Mouse (Mus musculus): Measurements from ENCODE around the gene Slc28a2. TPM values are rescaled to one million over a fixed set of nuclear protein-coding genes. Genes with fewer than 3 reads are reported as not detected.
A peak's percentile ranks its signal among the peaks of the same experiment; 100 is the strongest.
"Not testable (repeated sequence)": the region's sequence is repeated elsewhere in the genome, so short reads cannot be mapped to it uniquely, and the experiment has no call there.

Slc28a2 gene
- 5.4 and 5.8 TPM in 2 replicates for total RNA-seq (2014; rRNA removed; ENCODE audit: low replicate concordance)
- 6.7 and 7.6 TPM in 2 replicates for polyA plus RNA-seq (2015; fragmentation: Nextera tagmentation; extraction: Ambion mirVana)

DNA sequence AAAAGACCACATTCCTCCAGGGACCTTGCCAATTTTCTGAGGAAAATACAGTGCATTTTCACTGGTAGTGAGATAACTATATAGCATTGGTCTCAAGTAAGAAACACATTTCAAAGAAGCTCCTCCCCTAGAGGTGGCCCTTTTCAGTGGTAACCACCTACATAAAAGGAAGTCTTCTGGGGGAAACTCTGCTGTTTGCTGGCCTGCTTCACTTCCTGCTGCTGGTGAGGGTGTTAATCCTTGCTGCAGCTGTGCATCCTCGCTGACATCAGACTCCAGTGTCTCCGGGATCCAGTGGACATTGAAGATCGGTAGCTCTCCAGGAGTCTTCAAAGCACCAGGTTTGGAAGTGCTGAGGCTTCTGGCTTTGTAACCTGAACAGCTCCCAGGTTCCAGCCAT, at the start of gene Slc28a2:
Gene Slc28a2, plus strand, starts transcription at position 278 of the 400 bp plus-strand sequence.
- ATAC-seq (ENCODE audit: insufficient read depth, low read depth); H3K9me3 ChIP-seq (replicated peaks; ENCODE audit: control insufficient read depth, low read length); H3K27ac ChIP-seq (ENCODE audit: low read depth); H3K4me3 ChIP-seq (ENCODE audit: low read depth, low read length); H3K9ac ChIP-seq (replicated peaks; ENCODE audit: low read depth, low read length); H3K4me1 ChIP-seq (ENCODE audit: control insufficient read depth, insufficient read depth); DNase-seq (ENCODE audit: low spot score); H3K27me3 ChIP-seq (ENCODE audit: control insufficient read depth, insufficient read depth, low read length); H3K4me2 ChIP-seq (ENCODE audit: low read depth, low read length); H3K36me3 ChIP-seq (replicated peaks; ENCODE audit: control insufficient read depth, insufficient read depth, low read length): not testable (repeated sequence)
- 13% methylated on average over 2 of the region's 3 CpGs for WGBS

- Histone ChIP-seq H3K9ac (replicated peaks; ENCODE audit: low read depth, low read length) (peak overlapping the region; percentile 61; the same call in 1 of the 2 replicates), H3K4me2 (ENCODE audit: low read depth, low read length) (peak overlapping the region; percentile 58), H3K27ac (ENCODE audit: low read depth) (peak overlapping the region; percentile 90), H3K9me3 (replicated peaks; ENCODE audit: control insufficient read depth, low read length) (no peaks in the 10 kb centered on the region), H3K4me3 (ENCODE audit: low read depth, low read length) (peak overlapping the region; percentile 66), H3K36me3 (replicated peaks; ENCODE audit: control insufficient read depth, insufficient read depth, low read length) (no peaks in the 10 kb centered on the region), H3K27me3 (ENCODE audit: control insufficient read depth, insufficient read depth, low read length) (no peaks in the 10 kb centered on the region), H3K4me1 (ENCODE audit: control insufficient read depth, insufficient read depth) (peaks cover 7% of the 10 kb centered on the region; the same call in 1 of the 2 replicates)
- ATAC-seq (ENCODE audit: insufficient read depth, low read depth) (peak; percentile 83), DNase-seq (ENCODE audit: low spot score) (peak; percentile 94)
- TF ChIP-seq CTCF (IDR thresholded peaks at IDR 0.05; ENCODE audit: low read depth) (no peak), EP300 (IDR thresholded peaks at IDR 0.05; ENCODE audit: low read depth) (no peak)
- WGBS, result under 1% methylated on average over 28 of the region's 28 CpGs
These were observed 49.0 kb upstream of the Slc28a2 start for GRCm38 (mm10) chr2:122377215-122377674.

DNA sequence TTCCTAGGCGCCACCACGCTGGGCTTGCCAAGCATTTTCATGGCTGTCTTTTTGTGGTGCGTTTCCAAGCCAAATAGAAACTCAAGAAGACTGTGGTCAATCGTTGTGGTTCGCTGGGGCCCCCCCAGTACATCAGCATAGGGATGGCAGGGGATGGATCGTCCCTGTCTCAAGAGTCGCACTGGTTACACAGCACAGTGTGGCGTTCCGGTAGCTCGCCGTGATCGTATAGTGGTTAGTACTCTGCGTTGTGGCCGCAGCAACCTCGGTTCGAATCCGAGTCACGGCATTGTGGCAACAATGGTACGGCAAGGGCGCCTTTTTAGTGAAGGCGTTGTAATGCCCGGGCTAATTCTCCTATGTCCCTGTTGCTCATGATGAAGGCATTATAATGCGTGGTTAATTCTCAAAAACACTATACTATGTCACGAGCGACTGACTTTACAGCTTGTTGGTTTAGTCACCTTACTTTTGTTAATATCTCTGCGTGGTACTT, 48.5 kb upstream of the Slc28a2 start:
- Histone ChIP-seq H3K36me3 (replicated peaks; ENCODE audit: control insufficient read depth, insufficient read depth, low read length) (no peaks in the 10 kb centered on the region), H3K4me2 (ENCODE audit: low read depth, low read length) (peak overlapping the region; percentile 58), H3K9me3 (replicated peaks; ENCODE audit: control insufficient read depth, low read length) (no peaks in the 10 kb centered on the region), H3K4me3 (ENCODE audit: low read depth, low read length) (peak overlapping the region; percentile 66), H3K27ac (ENCODE audit: low read depth) (peak overlapping the region; percentile 90), H3K9ac (replicated peaks; ENCODE audit: low read depth, low read length) (peak overlapping the region; percentile 61; the same call in 1 of the 2 replicates), H3K27me3 (ENCODE audit: control insufficient read depth, insufficient read depth, low read length) (no peaks in the 10 kb centered on the region), H3K4me1 (ENCODE audit: control insufficient read depth, insufficient read depth) (peaks cover 7% of the 10 kb centered on the region; the same call in 1 of the 2 replicates)
- ATAC-seq (ENCODE audit: insufficient read depth, low read depth), result peak; percentile 65
- under 1% methylated on average over 26 of the region's 26 CpGs for WGBS
- no peak for TF ChIP-seq CTCF (IDR thresholded peaks at IDR 0.05; ENCODE audit: low read depth)
- no peak for TF ChIP-seq EP300 (IDR thresholded peaks at IDR 0.05; ENCODE audit: low read depth)
- DNase-seq (ENCODE audit: low spot score), result peak; percentile 54

DNA sequence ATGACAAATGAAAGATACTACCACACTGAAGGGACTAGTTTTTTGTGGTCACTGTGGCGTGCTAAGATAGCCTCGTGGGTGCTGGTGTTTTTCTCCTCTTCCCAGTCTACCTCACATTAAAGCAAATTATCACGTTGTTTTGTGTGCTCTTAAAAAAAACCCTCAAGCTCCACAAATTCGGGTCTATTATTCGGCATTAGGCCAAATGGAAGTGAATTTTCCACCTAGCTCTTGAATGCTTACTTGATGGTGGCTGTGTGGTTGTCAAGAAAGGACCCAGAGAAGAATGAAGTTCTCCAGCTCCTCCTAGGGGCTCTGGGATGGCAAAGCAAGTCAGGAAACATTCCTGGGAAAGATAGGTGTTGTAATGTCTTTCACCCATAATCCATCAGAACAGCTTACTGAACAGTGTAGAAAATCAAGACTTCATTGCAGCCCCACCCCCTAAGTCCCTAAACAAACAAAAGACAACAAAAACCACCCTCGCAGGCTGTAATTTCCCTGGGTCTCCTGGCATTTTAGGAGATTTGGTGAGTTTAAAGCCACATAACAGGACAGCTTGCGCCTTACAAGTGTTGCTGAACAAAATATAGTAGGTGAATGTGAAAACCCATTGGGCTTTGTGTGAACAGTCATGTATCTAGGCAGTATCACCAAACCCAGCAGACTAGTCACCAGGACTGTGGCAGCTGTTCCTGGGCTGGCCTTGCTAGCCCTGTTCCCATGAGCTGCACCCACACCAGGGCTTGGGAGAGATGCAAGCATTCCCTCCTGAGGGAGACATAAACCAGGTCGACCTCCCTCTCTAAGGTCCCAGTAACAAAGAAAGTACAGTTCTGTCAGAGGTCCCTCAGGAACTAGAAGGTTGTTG, 47.6 kb upstream of the Slc28a2 start:
- Histone ChIP-seq H3K4me1 (ENCODE audit: control insufficient read depth, insufficient read depth) (peaks cover 7% of the 10 kb centered on the region; the same call in 1 of the 2 replicates), H3K9me3 (replicated peaks; ENCODE audit: control insufficient read depth, low read length) (no peaks in the 10 kb centered on the region), H3K36me3 (replicated peaks; ENCODE audit: control insufficient read depth, insufficient read depth, low read length) (no peaks in the 10 kb centered on the region), H3K27me3 (ENCODE audit: control insufficient read depth, insufficient read depth, low read length) (no peaks in the 10 kb centered on the region), H3K4me2 (ENCODE audit: low read depth, low read length) (peak overlapping the region; percentile 58), H3K4me3 (ENCODE audit: low read depth, low read length) (peak overlapping the region; percentile 66), H3K9ac (replicated peaks; ENCODE audit: low read depth, low read length) (no peak overlapping the region), H3K27ac (ENCODE audit: low read depth) (peak overlapping the region; percentile 90)
- TF ChIP-seq CTCF (IDR thresholded peaks at IDR 0.05; ENCODE audit: low read depth) (peak; percentile 62), EP300 (IDR thresholded peaks at IDR 0.05; ENCODE audit: low read depth) (no peak)
- DNase-seq (ENCODE audit: low spot score) (peak; percentile 75), ATAC-seq (ENCODE audit: insufficient read depth, low read depth) (no peak)
- 18% methylated on average over 8 of the region's 8 CpGs for WGBS

DNA sequence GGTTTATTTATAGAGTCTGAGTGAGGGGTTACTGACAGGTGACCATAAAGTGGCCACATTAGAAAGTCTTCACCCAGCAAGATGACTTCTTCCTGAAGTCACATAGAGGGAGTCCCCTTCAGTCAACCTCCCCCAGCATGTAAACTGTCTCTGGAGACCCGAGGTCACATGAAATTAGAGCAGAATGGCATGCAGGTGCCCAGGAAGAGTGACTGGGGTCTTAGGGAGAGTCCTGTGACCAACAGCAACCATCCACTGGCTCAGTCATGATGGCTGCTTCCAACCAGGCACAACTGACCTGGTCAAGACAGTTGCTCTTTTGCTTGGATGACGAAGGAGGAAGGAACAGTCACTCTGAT, 47.0 kb upstream of the Slc28a2 start:
- 33% methylated on average over 2 of the region's 2 CpGs for WGBS
- no peak for TF ChIP-seq CTCF (IDR thresholded peaks at IDR 0.05; ENCODE audit: low read depth)
- TF ChIP-seq EP300 (IDR thresholded peaks at IDR 0.05; ENCODE audit: low read depth), result no peak

More for the DNA sequence above, 47.0 kb upstream of the Slc28a2 start:
- Histone ChIP-seq H3K4me3 (ENCODE audit: low read depth, low read length) (no peak overlapping the region), H3K27me3 (ENCODE audit: control insufficient read depth, insufficient read depth, low read length) (no peaks in the 10 kb centered on the region), H3K36me3 (replicated peaks; ENCODE audit: control insufficient read depth, insufficient read depth, low read length) (no peaks in the 10 kb centered on the region), H3K9me3 (replicated peaks; ENCODE audit: control insufficient read depth, low read length) (no peaks in the 10 kb centered on the region), H3K4me2 (ENCODE audit: low read depth, low read length) (no peak overlapping the region), H3K27ac (ENCODE audit: low read depth) (no peak overlapping the region), H3K4me1 (ENCODE audit: control insufficient read depth, insufficient read depth) (peaks cover 7% of the 10 kb centered on the region; the same call in 1 of the 2 replicates), H3K9ac (replicated peaks; ENCODE audit: low read depth, low read length) (no peak overlapping the region)
- DNase-seq (ENCODE audit: low spot score) (no peak), ATAC-seq (ENCODE audit: insufficient read depth, low read depth) (no peak)

Measured in heart, postnatal 0 days (tissue).